Mouse (Mus musculus) liver, embryonic 15.5 days (tissue): ENCODE data around the gene Gcg. TPM values are rescaled to one million over a fixed set of nuclear protein-coding genes. Genes with fewer than 3 reads are reported as not detected.

Experiments used
- ATAC-seq: fragments of 200-750 bp; cut with Nextera tagmentation; 2 replicates; pipeline ENCODE4 v1.8.0; 2017; ENCODE audit warnings: moderate number of reproducible peaks, mild to moderate bottlenecking, moderate library complexity; ENCODE audit not compliant: insufficient read depth
- H3K27ac ChIP-seq: fragments of 300-500 bp; sonication (generic); replicated peaks from 2 replicates; pipeline ENCODE4 v1.5.1; 2015; ENCODE audit warnings: mild to moderate bottlenecking, inconsistent platforms
- H3K27me3 ChIP-seq: fragments of 300-500 bp; sonication (generic); 2 replicates; pipeline ENCODE4 v1.6.1; 2015; ENCODE audit warnings: mild to moderate bottlenecking, inconsistent platforms
- H3K36me3 ChIP-seq: fragments of 300-500 bp; sonication (generic); replicated peaks from 2 replicates; pipeline ENCODE4 v1.6.1; 2015; ENCODE audit warnings: moderate library complexity, mild to moderate bottlenecking, inconsistent platforms
- H3K4me1 ChIP-seq: fragments of 300-500 bp; sonication (generic); replicated peaks from 2 replicates; pipeline ENCODE4 v1.6.1; 2015; ENCODE audit warnings: inconsistent platforms
- H3K4me2 ChIP-seq: fragments of 300-500 bp; sonication (generic); 2 replicates; pipeline ENCODE4 v1.6.1; 2015; ENCODE audit warnings: moderate library complexity, mild to moderate bottlenecking, inconsistent platforms
- H3K4me3 ChIP-seq: fragments of 300-500 bp; sonication (generic); replicated peaks from 2 replicates; pipeline ENCODE4 v1.5.1; 2015; ENCODE audit warnings: mild to moderate bottlenecking, inconsistent platforms
- H3K9ac ChIP-seq: fragments of 300-500 bp; sonication (generic); 2 replicates; pipeline ENCODE4 v1.6.1; 2015; ENCODE audit warnings: moderate library complexity, mild to moderate bottlenecking, inconsistent platforms
- H3K9me3 ChIP-seq: fragments of 300-500 bp; sonication (generic); replicated peaks from 2 replicates; pipeline ENCODE4 v1.6.1; 2016; ENCODE audit warnings: inconsistent platforms
- WGBS: fragments of 180-500 bp; shearing (Covaris S2); methylation state at CpG from one replicate; pipeline ENCODE4 v1.1.7; 2015; ENCODE audit warnings: mixed read lengths; ENCODE audit not compliant: insufficient replicate concordance; 5-methylcytosine and 5-hydroxymethylcytosine counted together
- polyA plus RNA-seq: library from polyadenylated mRNA; unstranded; fragments of >200 nt; fragmentation: Nextera tagmentation; extraction: Ambion mirVana; gene quantifications from 2 replicates; pipeline ENCODE4 v1.2.1, GENCODE M21; 2015

Gcg gene
- polyA plus RNA-seq, 1 experiment from 2014 or later: not detected

DNA sequence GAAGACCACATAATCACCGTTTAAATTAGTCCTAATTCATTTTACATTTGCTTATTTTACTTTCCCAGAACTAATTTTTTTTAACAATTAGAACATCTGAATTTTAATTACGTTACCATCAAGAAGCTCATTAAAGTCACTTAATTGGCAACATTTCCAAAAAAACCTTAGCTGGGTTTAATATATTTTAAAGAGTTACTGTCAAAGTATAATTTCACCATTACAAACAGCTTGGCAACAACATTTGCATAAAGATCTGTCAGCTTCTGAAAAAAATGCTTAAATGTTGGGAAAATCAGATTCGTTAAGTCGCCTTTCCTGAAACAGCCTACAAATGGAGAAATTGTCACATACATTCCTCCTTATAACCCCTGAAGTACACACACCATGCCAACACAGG is 14.6 kb upstream of the Gcg start:
- Histone ChIP-seq H3K27ac (no peak overlapping the region), H3K36me3 (no peaks in the 10 kb centered on the region), H3K4me2 (no peak overlapping the region), H3K9me3 (no peaks in the 10 kb centered on the region), H3K4me3 (no peak overlapping the region), H3K27me3 (no peaks in the 10 kb centered on the region), H3K4me1 (no peaks in the 10 kb centered on the region), H3K9ac (no peak overlapping the region)
- no peak for ATAC-seq
- 71% methylated on average over 4 of the region's 4 CpGs for WGBS

DNA sequence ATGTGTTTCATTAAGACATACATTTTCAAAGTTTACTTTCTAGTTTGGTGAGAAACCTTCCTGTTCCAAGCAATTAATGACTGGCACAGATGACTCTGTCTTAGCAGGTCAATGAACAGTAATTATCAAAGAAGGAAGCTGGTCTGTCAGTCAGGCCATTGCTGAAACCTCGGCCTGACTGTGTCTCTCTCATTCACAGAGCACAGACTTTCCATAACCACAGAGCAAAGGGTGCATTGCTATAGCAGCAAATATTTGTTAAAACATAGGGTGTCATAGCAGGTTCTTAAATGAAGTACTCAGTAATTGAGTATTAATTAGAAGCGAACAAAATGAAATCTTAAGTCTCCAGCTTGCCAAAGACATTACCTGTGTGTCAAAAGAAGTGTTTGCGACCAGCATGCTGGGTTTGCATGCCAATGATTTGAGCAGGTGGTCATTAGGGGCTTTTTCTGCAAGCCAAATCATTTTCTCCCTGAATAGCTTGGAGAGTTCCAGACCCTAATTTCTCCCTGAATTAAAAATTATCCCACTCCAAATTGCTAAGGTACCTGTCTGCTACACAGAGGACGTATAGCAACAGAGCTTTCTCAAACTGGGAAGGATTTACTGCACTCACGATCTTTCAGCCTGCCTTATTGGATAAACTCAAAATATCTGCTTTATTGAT is 14.0 kb upstream of the Gcg start:
- H3K9ac ChIP-seq: no peak overlapping the region
- 56% methylated on average over 5 of the region's 5 CpGs for WGBS
- H3K4me3 ChIP-seq: no peak overlapping the region
- no peak overlapping the region for H3K27ac ChIP-seq
- no peaks in the 10 kb centered on the region for H3K27me3 ChIP-seq
- H3K4me2 ChIP-seq: no peak overlapping the region
- H3K36me3 ChIP-seq: no peaks in the 10 kb centered on the region
- H3K9me3 ChIP-seq: no peaks in the 10 kb centered on the region
- ATAC-seq: no peak
- no peaks in the 10 kb centered on the region for H3K4me1 ChIP-seq

DNA sequence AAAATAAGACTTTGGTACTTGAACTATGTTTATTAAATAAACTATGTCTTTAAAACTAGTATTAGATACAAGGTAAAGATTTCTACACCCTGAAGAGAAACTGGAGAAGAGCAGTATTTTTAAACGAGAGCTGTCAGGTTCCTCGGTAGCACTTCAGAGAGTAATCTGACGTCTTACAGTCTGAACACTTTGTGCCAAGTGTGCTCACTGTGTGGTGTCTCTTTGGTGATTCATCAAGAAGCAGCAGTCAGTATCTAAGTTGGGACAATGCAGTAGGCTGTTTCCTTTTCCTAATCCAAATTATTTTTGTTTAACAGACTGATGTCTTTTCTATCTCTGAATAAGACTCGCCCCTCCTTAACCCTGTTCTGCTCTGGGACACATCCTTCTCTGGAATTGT is 12.0 kb upstream of the Gcg start:
- ATAC-seq: no peak
- Histone ChIP-seq H3K9me3 (no peaks in the 10 kb centered on the region), H3K4me3 (no peak overlapping the region), H3K4me2 (no peak overlapping the region), H3K27me3 (no peaks in the 10 kb centered on the region), H3K4me1 (no peaks in the 10 kb centered on the region), H3K9ac (no peak overlapping the region), H3K27ac (no peak overlapping the region), H3K36me3 (no peaks in the 10 kb centered on the region)
- 58% methylated on average over 4 of the region's 4 CpGs for WGBS

DNA sequence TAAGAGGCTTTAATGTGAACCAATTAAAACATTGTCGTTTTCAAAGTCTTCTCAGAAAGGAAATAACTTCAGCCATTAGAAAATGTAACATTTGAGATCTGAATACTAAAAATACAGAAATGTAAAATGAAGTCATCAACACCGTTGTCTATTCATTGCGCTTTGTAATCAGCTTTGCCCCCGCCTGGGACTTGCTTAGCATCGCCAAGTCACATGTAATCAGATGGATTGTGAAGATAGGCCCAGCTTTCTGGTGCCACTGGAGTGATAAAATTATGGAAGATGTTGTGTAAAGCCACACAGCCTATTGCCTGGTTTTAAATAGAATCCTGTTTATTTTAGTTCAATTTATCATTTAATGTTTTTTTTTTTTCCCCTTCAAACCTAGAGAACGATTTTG is 6.4 kb upstream of the Gcg start:
- no peak overlapping the region for H3K4me3 ChIP-seq
- no peaks in the 10 kb centered on the region for H3K4me1 ChIP-seq
- ATAC-seq: no peak
- no peak overlapping the region for H3K4me2 ChIP-seq
- no peak overlapping the region for H3K27ac ChIP-seq
- H3K9ac ChIP-seq: no peak overlapping the region
- H3K36me3 ChIP-seq: no peaks in the 10 kb centered on the region
- H3K27me3 ChIP-seq: no peaks in the 10 kb centered on the region
- WGBS: 69% methylated on average over 6 of the region's 6 CpGs
- no peaks in the 10 kb centered on the region for H3K9me3 ChIP-seq

DNA sequence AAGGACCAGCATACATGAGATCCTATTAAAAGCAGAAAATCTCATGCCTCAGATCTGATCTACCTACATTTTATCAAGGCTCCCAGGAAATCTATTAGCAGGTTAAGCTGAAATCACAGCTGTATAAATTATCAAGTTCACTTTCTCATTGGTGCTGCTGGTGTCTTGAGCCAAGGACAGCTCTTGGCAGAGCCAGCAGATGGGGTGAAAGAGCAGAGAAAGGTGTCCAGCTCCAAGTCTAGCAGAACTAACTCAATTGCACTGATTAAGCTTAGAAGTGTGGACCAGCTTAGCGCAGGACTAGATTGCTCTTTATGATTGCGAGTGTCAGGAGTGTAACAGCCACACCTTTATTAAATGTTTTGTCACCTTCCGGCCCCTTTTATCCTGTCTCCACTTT is 1.5 kb upstream of the Gcg start:
- no peak for ATAC-seq
- Histone ChIP-seq H3K4me3 (no peak overlapping the region), H3K27me3 (no peaks in the 10 kb centered on the region), H3K9me3 (no peaks in the 10 kb centered on the region), H3K9ac (no peak overlapping the region), H3K36me3 (no peaks in the 10 kb centered on the region), H3K27ac (no peak overlapping the region), H3K4me1 (no peaks in the 10 kb centered on the region), H3K4me2 (no peak overlapping the region)
- 69% methylated on average over 3 of the region's 3 CpGs for WGBS

DNA sequence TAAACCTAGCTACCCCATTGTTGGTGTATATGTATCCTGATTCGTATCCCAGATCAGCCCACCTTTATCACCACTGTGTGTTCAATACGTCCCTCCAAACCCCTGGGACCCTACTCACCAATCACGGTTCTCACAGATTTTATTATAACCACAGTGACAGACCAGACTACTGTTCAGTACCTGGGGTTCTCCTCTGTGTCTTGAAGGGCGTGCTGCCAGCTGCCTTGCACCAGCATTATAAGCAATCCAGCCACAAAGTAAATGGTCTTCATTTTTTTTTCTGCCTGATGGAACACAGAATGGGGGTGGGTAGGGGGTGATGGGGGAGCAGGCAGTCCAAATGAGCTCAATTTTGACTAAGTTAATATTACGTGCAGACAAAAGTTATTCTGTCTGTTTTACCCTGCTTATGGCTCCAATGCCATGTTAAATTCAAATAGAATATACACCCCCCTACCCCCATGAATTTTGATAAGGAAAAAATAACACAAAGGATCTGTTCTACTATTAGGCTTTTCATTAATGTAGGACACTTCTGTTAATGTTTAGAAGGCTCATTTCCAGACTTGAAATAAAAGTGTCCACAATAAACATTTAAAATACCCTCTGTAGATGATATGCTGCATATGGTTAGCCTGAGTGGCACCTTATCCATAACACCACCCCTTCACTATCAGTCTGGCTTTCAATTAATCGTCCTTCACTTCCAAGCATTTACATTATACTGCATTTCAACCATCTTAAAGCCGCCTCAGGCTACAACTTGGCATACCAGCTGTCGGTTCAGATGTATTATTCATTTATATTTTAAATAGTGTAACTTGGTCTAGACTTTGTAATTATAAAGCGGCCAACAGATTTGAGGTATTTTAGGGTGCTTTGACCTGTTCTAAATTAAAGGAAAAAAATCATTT is 2.9 kb downstream of the Gcg start:
- no peak for ATAC-seq
- Histone ChIP-seq H3K4me3 (no peak overlapping the region), H3K27me3 (no peaks in the 10 kb centered on the region), H3K4me1 (no peaks in the 10 kb centered on the region), H3K36me3 (no peaks in the 10 kb centered on the region), H3K4me2 (no peak overlapping the region), H3K9me3 (no peaks in the 10 kb centered on the region), H3K27ac (no peak overlapping the region), H3K9ac (no peak overlapping the region)
- 58% methylated on average over 9 of the region's 9 CpGs for WGBS

DNA sequence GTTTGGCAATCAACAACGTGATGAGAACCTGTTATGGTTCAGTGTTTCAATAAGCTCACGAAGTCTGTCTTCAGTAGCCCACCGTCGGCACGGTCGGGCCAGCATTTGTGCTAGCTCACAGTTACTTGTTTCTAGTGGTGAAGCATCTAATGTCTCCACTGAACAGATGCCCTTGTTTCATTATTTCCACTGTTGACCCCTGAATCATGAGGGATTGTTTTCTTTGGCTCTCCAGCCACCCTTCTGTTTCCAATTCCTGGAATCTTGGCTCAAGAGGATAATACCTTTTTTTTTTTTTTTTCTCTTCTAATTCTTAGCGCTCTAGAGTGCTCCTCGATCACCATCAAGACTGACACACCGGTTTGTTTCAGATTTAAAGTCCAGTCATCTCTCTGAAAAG is 13.9 kb downstream of the Gcg start:
- Histone ChIP-seq H3K27ac (no peak overlapping the region), H3K4me2 (no peak overlapping the region), H3K4me1 (no peaks in the 10 kb centered on the region), H3K36me3 (no peaks in the 10 kb centered on the region), H3K27me3 (no peaks in the 10 kb centered on the region), H3K4me3 (no peak overlapping the region), H3K9ac (no peak overlapping the region), H3K9me3 (no peaks in the 10 kb centered on the region)
- 75% methylated on average over 9 of the region's 9 CpGs for WGBS
- no peak for ATAC-seq

DNA sequence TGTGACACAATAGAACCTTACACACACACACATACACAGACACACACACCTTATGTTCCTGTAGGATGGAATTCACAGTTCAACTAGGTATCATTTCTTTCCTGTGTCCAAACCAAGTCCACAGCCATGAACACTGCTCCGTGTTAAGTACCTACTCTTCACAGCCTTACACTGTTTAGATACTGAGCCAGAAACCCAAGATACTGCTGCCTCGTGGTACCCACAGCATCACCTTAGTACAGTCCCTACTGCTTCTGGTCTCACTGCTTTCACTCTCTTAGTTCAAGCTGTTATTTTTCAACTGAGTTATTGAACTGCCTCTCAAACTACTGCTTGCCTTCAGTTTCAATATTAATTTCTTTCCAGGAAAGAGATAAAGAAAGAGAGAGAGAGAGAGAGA is 20.2 kb downstream of the Gcg start:
- Histone ChIP-seq H3K27ac (no peak overlapping the region), H3K4me3 (no peak overlapping the region), H3K9me3 (no peaks in the 10 kb centered on the region), H3K4me2 (no peak overlapping the region), H3K36me3 (no peaks in the 10 kb centered on the region), H3K4me1 (no peaks in the 10 kb centered on the region), H3K27me3 (no peaks in the 10 kb centered on the region), H3K9ac (no peak overlapping the region)
- 53% methylated on average over 2 of the region's 2 CpGs for WGBS
- ATAC-seq: no peak

DNA sequence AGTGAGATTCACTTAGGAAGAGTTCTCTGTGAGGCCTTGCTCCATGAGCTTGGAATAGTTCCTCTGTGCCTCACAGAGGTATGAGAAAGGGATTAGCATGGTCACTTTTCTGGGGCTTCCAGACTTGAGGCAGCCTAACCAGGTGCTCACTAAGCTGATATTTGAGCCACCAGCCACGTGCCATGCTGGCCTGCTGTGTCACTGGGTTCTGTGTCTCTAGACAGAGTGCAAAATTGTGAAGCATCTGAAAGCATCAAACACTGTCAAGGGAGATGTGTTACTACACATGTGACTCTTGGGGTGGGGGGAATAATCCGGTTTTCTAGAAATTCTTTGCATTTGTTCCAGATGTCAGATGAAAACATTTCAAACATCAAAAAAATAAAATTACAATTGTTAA is 21.3 kb downstream of the Gcg start:
- H3K27ac ChIP-seq: no peak overlapping the region
- H3K4me2 ChIP-seq: no peak overlapping the region
- H3K9me3 ChIP-seq: no peaks in the 10 kb centered on the region
- H3K4me1 ChIP-seq: no peaks in the 10 kb centered on the region
- no peak overlapping the region for H3K9ac ChIP-seq
- no peak overlapping the region for H3K4me3 ChIP-seq
- H3K36me3 ChIP-seq: no peaks in the 10 kb centered on the region
- WGBS: 50% methylated on average over 2 of the region's 2 CpGs
- no peak for ATAC-seq
- H3K27me3 ChIP-seq: no peaks in the 10 kb centered on the region

DNA sequence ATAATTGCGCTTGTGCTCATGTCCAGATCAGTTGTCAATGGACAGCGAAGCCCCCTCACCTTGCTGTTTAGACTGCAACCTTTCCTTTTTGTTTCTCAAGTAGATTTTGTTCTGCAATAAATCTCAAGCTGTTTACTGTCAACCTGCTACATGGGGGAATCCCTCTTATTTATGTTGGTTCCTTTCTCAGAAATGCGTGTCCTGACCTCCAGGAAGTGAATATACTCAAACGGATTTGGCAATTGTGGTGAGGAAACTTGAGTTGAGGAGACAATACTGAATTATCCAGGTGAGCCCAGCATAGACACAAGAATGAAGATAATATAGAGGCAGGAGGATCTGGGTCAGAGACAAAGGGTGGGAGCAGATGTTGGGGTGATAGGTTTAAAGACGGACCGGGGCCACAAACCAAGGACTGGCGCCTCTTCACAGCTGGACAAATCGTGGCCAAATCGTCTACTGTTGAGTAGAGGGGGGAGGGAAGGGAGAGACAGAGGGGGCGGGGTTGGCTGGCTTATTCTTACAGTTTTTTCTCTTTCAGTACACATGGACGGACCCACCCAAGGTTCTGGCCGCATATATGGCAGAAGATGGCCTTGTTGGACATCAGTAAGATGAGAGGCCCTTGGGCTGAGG is 22.5 kb downstream of the Gcg start:
- Histone ChIP-seq H3K27me3 (no peaks in the 10 kb centered on the region), H3K9me3 (no peaks in the 10 kb centered on the region), H3K4me3 (no peak overlapping the region), H3K9ac (no peak overlapping the region), H3K27ac (no peak overlapping the region), H3K4me1 (no peaks in the 10 kb centered on the region), H3K4me2 (no peak overlapping the region), H3K36me3 (no peaks in the 10 kb centered on the region)
- no peak for ATAC-seq
- 48% methylated on average over 12 of the region's 12 CpGs for WGBS

DNA sequence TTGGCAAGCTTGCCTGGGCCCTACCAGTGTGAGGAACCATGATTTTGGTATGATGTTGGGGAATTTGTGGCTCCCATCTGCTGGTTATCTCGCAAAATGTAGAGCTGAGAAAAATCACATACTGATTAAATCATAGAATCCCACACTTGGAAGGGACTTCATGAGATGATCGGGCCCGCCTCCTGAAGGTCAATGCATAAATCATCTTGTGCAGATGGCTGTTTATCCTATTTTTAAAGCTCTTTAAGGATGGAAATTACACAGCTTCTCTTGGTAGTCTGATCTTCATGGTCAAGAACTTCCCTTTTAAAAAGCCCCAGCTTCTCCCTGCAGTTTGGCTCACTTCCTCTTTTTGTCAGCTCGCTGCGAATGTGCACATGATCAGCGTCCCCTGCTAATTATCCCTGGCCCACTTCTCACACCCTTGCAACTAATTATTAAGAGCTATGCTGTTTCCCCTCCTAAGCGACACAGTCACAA is 23.2 kb downstream of the Gcg start:
- ATAC-seq: no peak
- Histone ChIP-seq H3K4me3 (no peak overlapping the region), H3K4me1 (no peaks in the 10 kb centered on the region), H3K9ac (no peak overlapping the region), H3K36me3 (no peaks in the 10 kb centered on the region), H3K4me2 (no peak overlapping the region), H3K27me3 (no peaks in the 10 kb centered on the region), H3K27ac (no peak overlapping the region), H3K9me3 (no peaks in the 10 kb centered on the region)
- 18% methylated on average over 7 of the region's 7 CpGs for WGBS
